Mouse (Mus musculus) lung, adult 2 months (tissue): Measurements from ENCODE around the gene Ano10.

Experiments
- CTCF ChIP-seq: fragments of 200-500 bp; IDR thresholded peaks from 2 replicates; pipeline ENCODE4 v1.5.1; 2011; ENCODE audit warnings: mild to moderate bottlenecking, low read length, control low read depth; ENCODE audit not compliant: insufficient read depth
- POLR2A ChIP-seq: fragments of 200-500 bp; IDR thresholded peaks from 2 replicates; pipeline ENCODE4 v1.6.1; 2011; ENCODE audit warnings: low read depth, mild to moderate bottlenecking, control low read depth, low read length, borderline replicate concordance; ENCODE audit errors: extremely low read depth

DNA sequence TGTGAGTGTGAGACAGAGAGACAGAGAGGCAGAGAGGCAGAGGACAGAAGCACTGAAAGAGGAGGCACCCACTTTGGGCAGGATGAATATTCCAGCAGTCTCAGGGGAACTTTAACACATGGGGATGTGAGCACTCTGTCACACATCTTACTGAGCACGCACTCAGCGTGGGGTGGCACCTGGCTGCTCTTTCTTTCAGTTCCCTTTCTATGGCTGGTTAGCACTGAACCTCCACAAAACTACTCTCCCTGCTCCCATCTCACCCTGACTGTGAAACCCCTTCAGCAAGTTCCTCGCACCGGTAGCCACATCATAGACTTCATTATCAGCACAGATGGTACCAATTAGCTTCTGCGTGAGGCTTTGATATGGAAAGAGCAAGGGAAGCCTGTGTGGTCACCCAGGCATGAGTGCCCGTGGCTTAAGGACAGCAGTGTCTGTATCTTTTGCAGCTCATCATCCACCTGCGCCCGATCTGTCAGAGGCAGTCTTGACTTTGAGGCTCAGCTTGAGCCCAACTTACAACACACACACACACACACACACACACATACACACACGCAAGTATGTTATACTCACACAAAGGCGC, 52.3 kb downstream of the Ano10 start:
- TF ChIP-seq POLR2A (no peak), CTCF (no peak)
